Mouse (Mus musculus) spleen, adult 18-20 months (tissue): ENCODE results near the gene Igdcc4.

Source experiments
- DNase-seq, 2 experiments: peaks; one replicate each; pipeline ENCODE4 v3.0.0; 2022; ENCODE audit warnings: mixed read lengths in 2 of 2

The Igdcc4 gene

DNA sequence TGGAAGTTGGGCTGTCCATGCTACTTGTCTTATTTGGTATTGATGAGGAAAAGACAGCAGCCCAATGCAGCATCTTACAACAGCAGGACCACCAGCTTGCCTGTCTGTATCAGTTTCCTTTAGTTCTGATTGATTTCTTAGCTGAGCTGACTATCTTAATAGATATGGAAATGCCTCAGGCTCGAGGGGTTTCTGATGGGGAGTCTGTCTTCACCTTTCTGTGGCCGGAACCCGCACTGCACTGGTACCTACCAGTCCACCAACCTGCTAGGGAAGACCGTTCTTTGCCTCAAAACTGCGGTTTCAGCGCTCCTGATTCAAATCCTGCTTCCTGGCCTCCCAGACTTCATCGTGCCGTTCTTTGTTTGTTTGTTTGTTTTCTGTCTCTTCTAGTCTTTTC is 60.6 kb downstream of the Igdcc4 start:
- DNase-seq: no peak

DNA sequence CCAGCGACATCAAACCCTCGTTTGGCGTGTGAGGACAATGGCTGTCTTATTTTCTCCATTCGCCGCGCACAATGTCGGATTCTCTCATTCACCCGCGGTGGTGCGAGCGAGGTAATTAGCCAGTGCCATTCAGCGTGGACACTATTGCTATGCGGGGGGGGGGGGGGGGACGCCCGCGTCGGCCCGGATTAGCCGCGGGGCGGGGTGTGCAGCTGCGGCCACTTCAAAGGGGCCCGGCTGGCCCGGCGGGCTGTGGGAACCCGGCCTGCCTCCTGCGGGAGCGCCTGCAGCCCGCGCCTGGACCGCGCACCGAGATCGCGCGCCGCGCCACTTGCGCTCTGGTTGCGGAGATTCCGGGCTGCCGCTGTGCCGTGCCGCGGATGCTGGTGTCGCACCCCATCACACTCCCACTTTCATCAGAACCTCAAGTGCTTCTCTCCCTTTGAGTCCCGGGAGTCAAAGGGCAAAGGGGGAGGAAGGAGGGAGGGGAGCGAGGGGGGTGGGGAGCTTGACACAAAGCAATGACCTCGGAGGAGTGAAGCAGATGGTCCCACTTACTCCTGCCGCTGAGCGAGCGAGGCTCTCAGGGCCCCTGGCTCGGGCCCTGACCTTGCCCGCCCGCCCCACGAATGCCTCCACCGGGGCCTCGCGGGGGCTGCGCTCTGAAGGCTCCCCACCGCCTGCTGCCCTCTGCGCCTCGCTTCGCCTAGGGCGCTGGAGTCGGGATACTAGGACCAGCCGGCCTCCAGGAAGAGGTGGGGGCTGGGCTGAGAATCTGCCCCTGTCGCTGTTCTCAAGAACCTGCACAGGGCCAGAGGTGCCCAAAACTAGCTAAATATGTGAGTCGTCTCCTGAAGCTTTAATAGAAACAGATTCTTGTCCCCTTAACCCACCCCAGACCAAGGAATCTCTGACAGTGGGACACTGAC is 61.7 kb downstream of the Igdcc4 start:
- DNase-seq: no peak

DNA sequence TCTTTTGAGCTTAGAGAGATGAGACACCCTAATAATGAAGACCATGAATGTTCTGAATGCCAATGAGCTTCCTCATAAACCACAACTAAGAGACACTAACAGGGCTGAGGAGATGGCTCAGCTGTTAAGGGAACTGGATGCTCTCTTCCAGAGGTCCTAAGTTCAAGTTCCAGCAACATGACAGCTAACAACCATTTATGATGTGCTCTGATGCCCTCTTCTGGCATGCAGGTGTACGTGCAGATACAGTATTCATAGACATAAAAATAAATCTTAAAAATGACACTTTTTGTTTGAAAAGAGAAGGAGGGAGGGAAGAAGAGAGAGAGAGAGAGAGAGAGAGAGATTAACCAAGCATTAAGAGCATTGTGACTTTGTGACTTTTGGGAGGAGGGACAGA is 63.6 kb downstream of the Igdcc4 start:
- DNase-seq: no peak

DNA sequence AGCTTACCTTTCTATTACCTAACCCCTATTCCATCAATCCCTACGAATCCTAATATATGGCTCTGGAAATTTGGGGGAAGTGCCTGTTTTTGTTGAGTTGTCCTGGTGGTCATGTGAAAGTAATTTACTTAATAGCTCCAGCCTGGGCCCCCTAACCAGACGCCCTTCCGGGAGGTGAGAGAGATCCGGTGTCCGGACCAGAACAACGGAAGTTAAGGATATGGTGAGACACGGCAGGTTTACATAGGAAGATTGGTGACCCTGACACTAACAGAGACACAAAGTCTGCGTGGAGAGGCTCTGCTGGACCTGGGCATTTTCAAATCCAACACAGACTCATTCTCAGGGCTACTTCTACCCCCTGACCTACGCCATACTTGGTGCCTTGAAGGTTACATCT is 65.1 kb downstream of the Igdcc4 start:
- DNase-seq: no peak

DNA sequence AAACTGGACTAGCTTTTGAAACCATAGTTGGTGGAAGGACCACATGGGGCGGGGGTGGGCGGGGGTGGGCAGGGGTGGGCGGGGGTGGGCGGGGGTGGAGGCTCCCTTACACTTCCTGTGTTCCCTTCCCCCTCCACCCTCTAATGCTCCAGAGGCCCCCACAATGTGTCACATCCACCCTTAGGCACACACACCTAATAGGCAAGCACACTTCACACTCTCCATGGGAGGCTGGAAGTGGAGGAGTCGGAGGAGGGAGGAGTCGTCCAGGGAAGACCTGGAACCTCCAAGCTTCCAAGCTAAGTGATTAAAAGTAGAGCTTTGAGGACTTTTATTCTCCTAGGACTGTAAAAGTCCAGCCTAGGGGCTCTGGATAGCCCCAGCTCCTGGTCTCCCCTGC is 67.2 kb downstream of the Igdcc4 start:
- no peak for DNase-seq

DNA sequence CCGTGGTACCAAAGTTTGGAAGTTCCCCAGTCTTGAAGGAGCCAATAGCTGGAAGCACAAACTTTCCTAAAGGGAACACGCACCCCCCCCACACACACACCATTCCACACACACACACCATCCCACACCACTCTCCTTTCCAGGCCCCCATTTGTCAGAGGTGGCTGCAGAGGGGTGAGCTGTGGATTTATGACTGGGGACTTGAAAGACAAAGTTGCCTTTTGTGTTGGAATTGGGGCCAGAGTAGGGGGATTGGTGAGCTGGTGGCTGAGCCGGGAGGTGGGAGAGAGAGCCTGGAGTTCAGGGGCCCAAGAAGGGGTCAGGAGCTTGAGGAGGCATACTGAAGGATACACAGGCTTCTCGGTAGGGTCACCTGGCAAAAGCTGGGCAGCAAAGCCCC is 67.7 kb downstream of the Igdcc4 start:
- DNase-seq: no peak

DNA sequence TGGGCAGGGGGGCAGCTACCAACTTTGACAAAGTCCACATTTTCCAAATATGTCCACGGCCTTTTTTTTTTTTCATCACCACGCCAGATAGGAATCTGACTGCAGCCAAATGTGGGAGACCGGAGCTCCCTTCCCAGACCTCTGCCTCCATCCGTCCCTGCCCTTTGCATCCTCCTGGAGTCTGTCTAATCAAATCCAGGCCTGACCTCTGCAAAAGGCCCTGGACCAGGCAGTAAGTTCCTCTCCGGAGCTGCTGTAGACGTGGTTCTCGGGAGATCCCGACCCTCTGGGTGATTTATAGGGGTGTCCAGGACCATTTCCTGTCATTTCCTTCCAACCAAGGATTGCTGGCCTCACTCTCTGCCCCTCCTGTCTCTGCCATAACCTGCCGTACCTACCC is 71.4 kb downstream of the Igdcc4 start:
- no peak for DNase-seq

DNA sequence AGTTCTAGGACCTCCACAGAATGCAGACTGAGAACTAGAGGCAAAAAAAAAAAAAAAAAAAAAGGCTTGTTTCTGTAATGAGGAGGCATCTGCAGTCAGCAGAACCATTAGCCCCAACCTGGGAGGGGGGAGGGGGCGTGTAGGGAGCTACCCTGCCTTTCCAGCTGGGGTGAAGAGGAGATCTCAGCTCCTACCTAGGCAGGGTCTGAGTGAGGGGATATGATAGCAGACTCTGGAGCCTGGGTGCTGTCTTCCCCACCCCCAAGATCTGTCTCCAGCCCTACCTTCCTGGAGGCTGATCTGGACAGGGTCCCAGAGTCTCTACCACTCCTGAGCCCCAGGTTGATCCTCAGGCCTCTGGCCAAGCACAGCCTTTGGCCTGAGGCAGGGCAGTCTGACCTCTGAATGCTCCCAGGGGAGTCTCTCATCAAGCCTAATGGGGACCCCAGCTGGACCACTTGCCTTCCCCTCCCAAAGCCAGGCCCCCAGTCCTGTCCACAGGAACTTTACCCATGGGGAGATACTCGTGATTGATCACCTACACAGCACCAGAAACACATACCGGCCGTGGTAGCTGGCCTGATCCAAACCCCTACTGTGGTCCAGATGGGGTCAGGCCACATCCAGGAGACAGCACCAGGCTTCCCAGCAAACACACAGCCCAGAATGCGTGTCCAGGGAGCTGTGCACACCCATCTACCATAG is 74.1 kb downstream of the Igdcc4 start:
- no peak for DNase-seq

DNA sequence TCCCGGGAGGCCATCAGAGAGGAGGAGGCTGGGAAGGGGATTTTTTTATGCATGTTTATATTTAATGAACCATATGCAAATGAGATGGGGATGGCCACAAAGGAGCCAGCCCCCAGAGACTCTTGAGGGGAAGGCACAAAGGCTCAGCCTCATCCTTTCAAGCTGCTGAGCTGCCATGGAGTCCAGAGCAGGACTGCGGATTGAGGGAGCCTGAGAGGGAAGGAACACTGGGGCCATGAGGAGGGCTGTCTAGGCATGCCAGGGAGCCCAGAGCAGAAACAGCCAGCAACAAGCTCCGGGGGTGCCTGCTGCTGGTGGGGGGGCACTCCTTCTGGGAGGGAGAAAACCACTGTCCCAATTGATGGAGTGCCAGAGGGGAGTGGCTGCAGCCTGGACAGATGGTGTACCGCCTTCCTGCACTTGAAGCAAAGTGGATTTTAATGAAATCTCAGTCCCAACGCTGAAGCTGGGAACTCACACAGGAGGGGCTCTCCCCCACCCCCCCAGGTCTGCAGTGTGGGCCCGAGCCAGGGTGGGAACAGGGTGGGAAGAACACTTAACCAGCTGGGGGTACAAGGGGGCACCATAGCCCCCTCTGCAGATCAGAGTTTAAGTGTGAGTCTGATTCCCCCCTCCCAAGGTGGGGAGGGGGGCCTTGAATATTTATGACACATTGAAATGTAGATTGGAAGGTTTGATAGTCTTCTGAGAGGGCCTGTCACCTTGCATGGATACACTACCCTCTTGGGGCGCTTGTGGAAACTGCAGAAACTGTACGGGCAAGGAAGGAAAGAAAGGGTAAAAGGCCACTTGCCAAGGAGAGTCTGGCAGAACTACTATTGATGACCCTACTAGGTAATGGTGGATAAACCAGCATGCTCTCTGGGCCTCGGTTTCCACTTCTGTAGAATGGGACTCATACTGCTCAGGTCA is 74.9 kb downstream of the Igdcc4 start:
- DNase-seq: no peak

DNA sequence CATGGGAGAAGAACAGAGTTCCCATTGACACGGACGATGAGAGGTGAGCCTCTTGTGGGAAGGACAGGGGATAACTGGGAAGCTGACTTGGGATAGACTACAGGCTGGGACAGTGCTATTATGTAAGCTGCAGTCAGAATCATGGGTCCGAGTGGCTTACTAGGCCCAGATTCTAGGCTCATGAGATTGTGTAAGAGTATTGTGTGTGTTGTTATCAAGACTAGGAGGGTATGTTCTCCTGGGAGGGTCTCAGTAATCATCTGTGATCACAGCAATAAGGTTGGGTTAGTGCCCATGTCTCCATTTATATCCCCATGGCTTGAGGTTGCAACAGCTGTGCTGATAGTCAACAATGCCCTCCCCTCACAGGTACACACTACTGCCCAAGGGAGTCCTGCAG is 76.2 kb downstream of the Igdcc4 start:
- DNase-seq: no peak

DNA sequence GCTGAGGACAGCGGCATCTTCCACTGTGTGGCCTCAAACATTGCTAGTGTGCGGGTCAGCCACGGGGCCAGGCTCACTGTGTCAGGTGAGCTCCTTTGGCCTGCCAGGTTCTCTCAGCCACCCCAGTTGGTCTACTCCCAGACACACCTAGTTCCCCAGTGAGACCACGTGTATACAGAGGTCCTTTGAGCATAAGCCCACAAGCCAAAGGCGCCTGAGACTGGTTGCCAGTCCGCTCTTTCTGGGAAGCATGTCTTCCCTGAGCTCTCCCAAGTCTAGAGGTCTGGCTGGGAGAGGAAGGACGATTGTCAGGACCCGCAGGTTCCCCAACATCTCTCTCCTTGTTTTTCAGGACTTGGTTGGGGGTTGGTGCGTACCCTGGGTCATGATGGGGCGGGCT is 76.6 kb downstream of the Igdcc4 start:
- no peak for DNase-seq

DNA sequence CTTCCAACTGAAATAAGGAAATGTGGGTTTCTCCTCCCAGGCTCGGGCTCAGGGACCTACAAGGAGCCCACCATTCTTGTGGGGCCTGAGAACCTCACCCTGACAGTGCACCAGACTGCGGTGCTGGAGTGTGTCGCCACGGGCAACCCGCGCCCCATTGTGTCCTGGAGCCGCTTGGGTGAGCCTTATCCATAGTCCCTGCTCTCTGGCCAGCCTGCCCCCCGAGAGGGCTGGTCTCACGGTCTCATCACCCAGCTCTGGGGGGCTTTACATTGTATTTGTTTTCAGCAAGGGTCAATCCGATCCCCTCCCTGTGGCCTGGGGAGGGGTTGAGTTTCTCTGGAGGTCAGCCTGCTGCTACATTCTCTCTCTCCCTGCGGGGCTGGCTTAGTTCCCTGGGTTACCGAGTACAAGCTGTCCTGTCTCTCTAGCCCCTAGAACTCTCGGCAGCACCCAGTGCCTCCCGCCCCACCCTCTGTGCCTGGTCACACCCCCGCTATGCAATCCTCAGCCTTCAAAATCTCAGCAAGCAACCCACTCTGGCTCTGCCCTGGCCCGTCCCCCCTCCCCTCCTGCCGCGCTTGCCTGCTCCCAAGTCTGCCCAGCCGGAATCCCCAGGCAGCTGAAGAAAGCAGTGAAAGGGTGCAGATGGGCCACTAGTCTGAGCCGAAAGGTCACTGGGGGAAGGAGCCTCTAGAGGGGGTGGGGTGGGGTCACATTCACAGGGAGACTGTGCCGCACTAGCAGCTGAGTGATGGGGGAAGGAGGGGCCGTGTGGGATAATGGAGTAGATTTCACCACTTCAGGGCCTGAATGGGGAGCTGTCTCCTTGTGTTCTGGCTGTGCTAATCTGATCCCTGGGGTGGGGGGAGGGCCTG is 77.3 kb downstream of the Igdcc4 start:
- DNase-seq: no peak

DNA sequence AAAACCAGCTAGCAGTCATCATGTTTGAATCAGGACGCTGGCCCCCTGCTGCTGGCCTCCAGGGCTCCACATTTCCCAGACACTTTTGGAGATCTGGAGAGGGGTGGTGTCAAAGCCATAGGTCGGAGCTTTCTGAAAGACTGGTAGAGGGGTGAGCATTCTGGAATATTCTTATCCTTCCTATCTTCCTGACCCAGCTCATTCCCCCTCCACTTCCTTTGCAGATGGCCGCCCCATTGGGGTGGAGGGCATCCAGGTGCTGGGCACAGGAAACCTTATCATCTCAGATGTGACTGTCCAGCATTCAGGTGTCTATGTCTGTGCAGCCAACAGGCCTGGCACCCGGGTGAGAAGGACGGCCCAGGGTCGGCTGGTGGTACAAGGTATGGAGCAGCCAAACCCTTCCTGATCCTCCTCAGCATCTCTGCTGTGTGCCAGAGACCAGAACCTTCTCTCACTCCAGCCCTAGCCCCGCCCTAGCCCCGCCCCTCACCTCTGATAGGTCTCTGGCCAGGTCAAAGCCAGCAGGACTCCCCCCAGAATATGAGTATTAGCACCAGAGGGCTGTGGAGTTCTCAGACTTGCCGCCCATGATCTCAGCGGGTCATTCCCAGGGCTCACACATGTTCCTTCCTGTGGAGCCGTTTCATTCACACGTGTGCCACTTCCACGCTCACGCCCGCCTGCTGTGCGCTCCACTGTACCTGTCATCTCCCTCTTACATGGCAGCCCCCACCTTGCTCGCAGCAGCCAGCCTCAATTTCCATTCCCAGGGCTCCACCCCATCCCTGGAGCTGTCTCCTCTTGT is 78.7 kb downstream of the Igdcc4 start:
- DNase-seq: no peak
